Mouse (Mus musculus) brain, embryonic 14.5 days (tissue): Measurements from ENCODE around the gene Scn3b.

Source experiments
- CTCF ChIP-seq: fragments of 200-500 bp; IDR thresholded peaks from 2 replicates; pipeline ENCODE4 v1.5.1; 2012; ENCODE audit warnings: inconsistent platforms, mild to moderate bottlenecking, moderate library complexity, borderline replicate concordance; ENCODE audit not compliant: insufficient read depth, insufficient read length; ENCODE audit errors: extremely low read depth
- POLR2A ChIP-seq: fragments of 200-500 bp; IDR thresholded peaks from 2 replicates; pipeline ENCODE4 v1.6.1; 2012; ENCODE audit warnings: mild to moderate bottlenecking, inconsistent platforms, borderline replicate concordance; ENCODE audit not compliant: poor library complexity, insufficient read depth, insufficient read length, severe bottlenecking; ENCODE audit errors: extremely low read depth

DNA sequence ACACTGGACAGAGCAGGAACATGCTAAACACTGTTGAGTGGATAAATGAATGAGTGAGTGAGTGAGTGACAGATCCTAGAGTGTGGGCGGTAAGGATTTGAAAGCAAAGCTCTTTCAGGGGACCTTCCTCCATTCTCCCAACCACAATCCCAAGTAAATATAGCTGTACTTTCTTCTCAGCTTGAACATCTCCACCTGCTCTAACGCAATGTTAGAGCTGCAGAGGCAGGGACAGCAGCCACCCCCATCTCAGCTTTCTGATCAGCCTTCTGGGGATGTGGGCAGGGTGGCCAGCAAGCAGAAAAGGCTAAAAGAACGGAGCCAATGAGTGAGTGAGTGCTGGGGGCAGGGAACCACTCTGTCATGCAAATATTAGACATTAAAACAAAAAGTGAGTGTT, 38.0 kb upstream of the Scn3b start:
- no peak for TF ChIP-seq CTCF
- no peak for TF ChIP-seq POLR2A
